Mouse (Mus musculus): Measurements from ENCODE around the gene Col11a2.

- TF ChIP-seq POLR2A (IDR thresholded peaks at IDR 0.05; ENCODE audit: borderline replicate concordance, extremely low read depth, low read depth, low read length) (no peak), CTCF (IDR thresholded peaks at IDR 0.05; ENCODE audit: insufficient read depth, low read length) (no peak)
These were observed 55.2 kb downstream of the Col11a2 start for GRCm38 (mm10) chr17:34094283-34095035.

Measured in lung, adult 2 months (tissue).